Mouse (Mus musculus) gastrocnemius, postnatal 36 days (tissue): ENCODE results near the gene Nat14. TPM values are rescaled to one million over a fixed set of nuclear protein-coding genes. Genes with fewer than 3 reads are reported as not detected.

Source experiments
- DNase-seq, 2 experiments: peaks; one replicate each; pipeline ENCODE4 v3.0.0; 2022
- intact Hi-C: fragments of 180-260 bp; cut with DNase I; formaldehyde crosslinking; loops from one replicate; pipeline ENCODE4 v1.15.1; 2025
- total RNA-seq, 2 experiments: library from RNA; stranded (reverse); gene quantifications; 2 replicates each; pipeline ENCODE4 v1.2.3; 2021

Nat14 gene
- total RNA-seq, 2 experiments from 2014 or later = 2.5 to 3.2 TPM

GRCm38 (mm10) chr7:4919096-4919495 lies 2.7 kb upstream of the Nat14 start:
- intact Hi-C loops = loop anchor here (10.0 kb wide), 1 partner anchor 54 kb away; no protein-coding TSS in a partner anchor
- DNase-seq = no peak

DNA sequence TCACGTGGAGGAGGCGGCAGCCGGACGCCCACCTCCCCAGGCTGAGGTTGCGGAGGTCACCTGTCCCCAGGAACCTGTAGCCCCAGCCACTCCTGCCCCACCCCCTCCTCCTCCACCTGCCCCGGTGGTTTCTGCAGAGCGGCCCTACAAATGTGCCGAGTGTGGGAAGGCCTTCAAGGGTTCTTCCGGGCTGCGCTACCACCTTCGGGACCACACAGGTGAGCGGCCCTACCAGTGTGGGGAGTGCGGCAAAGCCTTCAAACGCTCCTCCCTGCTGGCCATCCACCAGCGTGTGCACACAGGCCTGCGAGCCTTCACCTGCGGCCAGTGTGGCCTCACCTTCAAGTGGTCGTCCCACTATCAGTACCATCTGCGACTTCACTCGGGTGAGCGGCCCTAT lies 1.9 kb upstream of the Nat14 start:
- DNase-seq = no peak
- intact Hi-C loops = loop anchor here (10.0 kb wide), 1 partner anchor 55 kb away; no protein-coding TSS in a partner anchor

- intact Hi-C loops = no loop called here
- no peak for DNase-seq
These were observed 1.3 kb upstream of the Nat14 start for GRCm38 (mm10) chr7:4920496-4920895.

DNA sequence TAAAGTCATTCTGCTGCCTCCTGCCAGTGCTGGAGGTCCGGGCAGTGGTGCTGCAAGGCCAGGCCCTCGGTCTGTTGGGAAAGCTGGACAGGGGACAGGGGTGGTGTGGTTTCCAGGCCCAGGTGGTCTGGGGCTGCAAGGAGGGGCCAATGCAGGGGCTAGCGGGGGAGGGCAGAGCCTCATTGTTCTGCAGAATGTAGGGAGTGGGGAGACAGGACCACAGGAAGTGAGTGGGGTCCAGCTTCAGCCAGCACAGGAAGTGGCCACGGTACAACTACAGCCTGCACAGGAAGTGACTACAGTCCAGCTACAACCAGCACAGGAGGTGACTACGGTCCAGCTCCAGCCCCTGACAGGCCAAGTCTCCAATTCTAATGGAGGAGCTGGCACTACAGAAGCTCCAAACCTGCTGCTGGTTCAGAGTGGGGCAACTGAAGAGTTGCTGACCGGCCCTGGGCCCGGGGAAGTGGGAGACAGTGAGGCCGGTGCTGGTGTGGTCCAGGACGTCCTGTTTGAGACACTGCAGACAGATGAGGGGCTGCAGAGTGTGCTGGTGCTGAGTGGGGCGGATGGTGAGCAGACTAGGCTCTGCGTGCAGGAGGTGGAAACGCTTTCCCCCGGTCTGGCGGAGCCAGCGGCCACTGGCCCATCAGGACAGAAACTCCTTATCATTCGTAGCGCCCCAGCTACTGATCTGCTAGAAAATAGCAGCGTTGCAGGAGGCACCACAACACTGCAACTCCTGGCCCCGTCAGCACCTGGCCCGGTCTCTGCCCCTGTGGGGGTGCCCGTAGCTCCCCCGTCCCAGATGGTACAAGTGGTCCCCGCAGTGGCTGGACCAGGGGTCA lies 628 bp upstream of the Nat14 start:
- intact Hi-C loops = no loop called here

GRCm38 (mm10) chr7:4922508-4922907 lies 680 bp downstream of the Nat14 start:
- intact Hi-C loops = no loop called here
- peak; percentile 37 to 53 for DNase-seq

More for the DNA sequence above, 628 bp upstream of the Nat14 start:
- no peak for DNase-seq

- intact Hi-C loops = no loop called here
- DNase-seq = no peak
These were observed 1.2 kb downstream of the Nat14 start for GRCm38 (mm10) chr7:4922931-4923565.

DNA sequence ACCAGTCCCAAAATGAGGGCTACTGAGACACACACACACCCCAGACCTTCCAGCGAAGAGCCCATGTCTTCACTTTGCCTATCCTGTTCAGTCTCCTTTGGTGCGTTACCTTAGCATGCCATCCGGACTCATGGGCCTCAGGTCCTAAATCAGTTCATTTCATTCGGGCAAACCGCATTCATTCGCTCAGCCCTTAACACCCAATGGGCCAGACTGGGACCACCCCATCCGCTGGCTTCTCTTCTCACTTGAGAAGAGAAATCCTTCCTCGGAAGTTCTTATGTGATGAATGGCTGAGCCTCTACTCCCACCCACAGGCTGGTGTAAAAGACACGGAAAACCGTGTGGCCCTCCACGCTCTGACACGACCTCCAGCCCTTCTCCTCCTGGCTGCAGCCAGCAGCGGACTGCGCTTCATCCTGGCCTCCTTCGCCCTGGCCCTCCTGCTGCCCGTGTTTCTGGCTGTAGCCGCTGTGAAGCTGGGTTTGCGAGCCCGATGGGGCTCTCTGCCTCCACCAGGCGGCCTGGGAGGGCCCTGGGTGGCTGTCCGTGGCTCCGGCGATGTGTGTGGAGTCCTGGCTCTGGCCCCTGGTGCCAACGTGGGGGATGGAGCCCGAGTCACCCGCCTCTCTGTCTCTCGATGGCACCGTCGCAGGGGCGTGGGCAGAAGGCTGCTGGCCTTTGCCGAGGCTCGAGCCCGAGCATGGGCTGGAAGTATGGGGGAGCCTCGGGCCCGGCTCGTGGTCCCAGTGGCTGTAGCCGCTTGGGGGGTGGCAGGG lies 1.9 kb downstream of the Nat14 start:
- intact Hi-C loops = no loop called here
- DNase-seq = peak; percentile 37 to 60

- DNase-seq = no peak
- intact Hi-C loops = no loop called here
These were observed 2.7 kb downstream of the Nat14 start for GRCm38 (mm10) chr7:4924483-4924882.

- DNase-seq = peak in 1 of 2 experiments; percentile 57
- intact Hi-C loops = no loop called here
These were observed 3.1 kb downstream of the Nat14 start for GRCm38 (mm10) chr7:4924891-4925301.

DNA sequence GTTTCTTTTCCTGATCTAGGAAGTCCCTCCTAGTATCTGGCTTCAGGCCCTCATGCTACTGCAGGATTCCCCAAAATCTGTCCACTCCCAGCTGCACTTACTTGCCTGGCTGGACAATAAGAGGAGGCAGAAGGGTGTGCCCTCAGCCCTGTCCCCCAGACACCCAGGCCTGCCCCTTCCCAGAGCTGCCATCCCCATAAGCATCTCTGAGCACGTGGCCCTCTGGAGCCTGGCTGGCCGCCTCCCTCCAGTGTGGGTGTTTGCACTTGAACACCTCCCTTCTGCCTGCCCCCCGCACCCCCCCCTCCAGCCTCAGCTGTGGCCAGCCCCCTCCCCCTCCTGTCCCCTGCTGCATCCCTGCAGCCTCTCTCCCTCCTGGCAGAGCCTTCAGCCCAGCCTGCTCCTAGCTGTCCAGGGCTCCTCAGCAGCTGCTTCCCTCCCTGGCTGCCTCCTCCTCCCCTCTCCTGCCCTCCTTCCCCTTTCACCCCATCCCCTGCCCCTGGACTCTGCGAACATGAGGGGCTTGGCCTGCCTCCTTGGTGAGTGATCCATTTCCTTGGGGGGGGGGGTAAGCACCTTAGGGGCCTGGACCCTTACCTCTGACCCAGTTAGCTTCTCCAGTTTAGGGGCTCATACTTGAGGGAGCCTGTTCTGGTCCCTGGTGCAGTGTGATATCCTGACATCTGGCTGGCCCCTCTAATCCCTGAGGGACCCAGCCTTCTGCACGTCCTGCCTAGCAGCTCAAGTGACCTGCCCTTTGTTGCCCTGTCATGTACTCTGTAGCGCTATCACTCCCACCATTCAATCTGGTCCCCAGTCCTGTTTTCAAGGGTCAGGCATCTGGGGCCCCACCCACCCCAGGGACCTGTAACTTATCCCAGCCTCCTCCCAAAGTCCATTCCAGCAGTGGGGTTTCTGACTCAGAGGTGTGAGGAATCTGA lies 3.9 kb downstream of the Nat14 start, which contains the start of gene Ssc5d:
Gene Ssc5d, plus strand, starts transcription at position 345 of the 941 bp plus-strand sequence.
- intact Hi-C loops = no loop called here

GRCm38 (mm10) chr7:4926849-4927248 lies 5.0 kb downstream of the Nat14 start:
- DNase-seq = no peak
- intact Hi-C loops = no loop called here

More for the DNA sequence above, 3.9 kb downstream of the Nat14 start, which contains the start of gene Ssc5d:
- peak; percentile 64 to 68 for DNase-seq

- intact Hi-C loops = no loop called here
- no peak for DNase-seq
These were observed 5.9 kb downstream of the Nat14 start for GRCm38 (mm10) chr7:4927711-4928110.

GRCm38 (mm10) chr7:4928323-4928722 lies 6.5 kb downstream of the Nat14 start:
- intact Hi-C loops = no loop called here
- DNase-seq = no peak

- intact Hi-C loops = no loop called here
- no peak for DNase-seq
These were observed 11.3 kb downstream of the Nat14 start for GRCm38 (mm10) chr7:4933103-4933502.

DNA sequence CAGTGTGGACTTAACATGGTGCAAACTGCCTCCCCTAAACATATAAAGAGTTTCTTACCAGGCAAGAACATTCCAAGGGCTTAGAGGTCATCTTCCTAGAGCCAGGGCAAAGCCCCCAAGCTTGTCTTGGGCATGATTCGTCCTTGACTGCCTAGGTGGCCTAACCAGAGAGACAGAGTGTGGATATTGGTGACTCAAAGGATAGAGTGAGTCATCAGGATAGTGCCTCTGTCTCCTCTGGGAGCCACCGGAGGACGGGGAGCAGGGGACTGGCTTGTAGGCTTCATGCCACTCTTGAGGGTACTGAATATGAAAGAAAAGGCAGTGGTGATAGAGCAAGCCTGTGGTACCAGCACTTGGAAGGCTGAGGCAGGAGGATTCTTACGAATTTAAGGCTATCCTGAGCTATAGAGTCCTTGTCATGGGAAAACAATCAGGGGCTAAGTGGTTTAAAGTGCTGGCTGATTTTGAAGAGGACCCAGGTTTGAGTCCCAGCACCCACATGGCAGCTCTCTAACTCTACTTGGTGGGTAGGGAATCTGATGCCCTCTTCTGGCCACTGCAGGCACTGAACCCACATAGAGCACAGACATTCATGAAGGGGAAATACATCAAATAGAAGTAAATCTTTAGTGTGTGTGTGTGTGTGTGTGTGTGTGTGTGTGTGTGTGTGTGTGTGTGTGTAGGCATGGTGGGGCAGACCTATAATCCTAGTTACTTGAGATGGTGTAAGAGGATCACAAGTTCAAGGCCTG lies 12.5 kb downstream of the Nat14 start:
- no peak for DNase-seq
- intact Hi-C loops = no loop called here

DNA sequence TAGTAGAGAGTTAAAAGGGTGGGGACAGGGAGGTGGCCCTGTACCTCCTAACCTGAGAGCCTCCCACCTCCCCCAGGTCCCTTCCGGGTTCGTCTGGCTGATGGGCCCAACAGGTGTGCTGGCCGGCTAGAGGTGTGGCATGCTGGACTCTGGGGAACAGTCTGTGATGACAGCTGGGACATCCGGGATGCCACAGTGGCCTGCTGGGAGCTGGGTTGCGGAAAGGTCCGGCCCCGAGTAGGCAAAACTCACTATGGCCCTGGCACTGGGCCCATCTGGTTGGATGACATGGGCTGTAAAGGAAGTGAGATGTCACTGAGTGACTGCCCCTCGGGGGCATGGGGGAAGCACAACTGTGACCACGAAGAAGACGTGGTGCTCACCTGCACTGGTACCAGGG lies 15.0 kb downstream of the Nat14 start:
- no peak for DNase-seq
- intact Hi-C loops = loop anchor here (5.0 kb wide), 1 partner anchor 375 kb away; no protein-coding TSS in a partner anchor

DNA sequence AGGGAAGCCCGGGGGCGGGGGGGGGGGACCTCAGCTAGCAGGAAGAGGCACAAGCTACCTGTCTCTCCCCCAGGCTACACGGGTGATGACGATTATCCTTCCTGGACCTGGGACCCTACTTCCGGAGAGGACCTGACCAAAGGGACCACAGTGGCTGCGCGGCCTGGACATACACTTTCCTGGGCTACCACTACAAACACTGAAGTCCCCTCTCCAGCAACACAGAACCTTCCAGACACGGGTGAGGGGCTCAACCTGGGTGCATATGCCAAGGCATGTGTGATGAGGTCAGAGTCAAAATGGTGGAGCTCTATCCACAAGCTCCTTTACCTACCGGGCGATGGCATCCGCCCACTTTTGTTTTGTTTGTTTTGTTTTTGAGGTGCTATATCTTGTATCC lies 15.6 kb downstream of the Nat14 start:
- intact Hi-C loops = loop anchor here (5.0 kb wide), 1 partner anchor 375 kb away; no protein-coding TSS in a partner anchor
- DNase-seq = no peak

GRCm38 (mm10) chr7:4938456-4938855 lies 16.6 kb downstream of the Nat14 start:
- intact Hi-C loops = loop anchor here (5.0 kb wide), 1 partner anchor 376 kb away; no protein-coding TSS in a partner anchor
- peak; percentile 69 to 77 for DNase-seq

GRCm38 (mm10) chr7:4940068-4940479 lies 18.2 kb downstream of the Nat14 start:
- DNase-seq = peak; percentile 78 to 80
- intact Hi-C loops = no loop called here
